Mouse (Mus musculus): ENCODE data around the gene Nlk. TPM values are rescaled to one million over a fixed set of nuclear protein-coding genes. Genes with fewer than 3 reads are reported as not detected.
A peak's percentile ranks its signal among the peaks of the same experiment; 100 is the strongest.

Gene Nlk
- polyA plus RNA-seq, 1 experiment from 2014 or later, result 25.8 TPM

DNA sequence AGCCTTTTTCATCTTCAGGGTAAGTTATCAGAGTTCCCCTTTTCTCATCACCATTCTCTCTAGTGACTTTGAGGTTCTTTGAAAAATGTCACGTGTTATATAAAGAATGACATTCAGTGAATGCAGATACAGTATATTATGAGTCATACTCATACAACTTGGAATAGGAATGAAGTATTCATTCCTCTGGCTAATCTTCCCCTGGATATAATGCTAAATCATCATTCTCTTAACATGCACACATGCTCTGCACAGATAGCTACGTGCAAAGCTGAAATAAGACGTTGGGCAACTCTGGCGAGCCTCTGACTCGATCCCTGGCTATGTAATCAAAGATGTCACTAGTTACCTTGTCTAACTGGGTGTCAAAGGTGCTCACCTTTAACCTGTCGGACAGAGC, 125.3 kb downstream of the Nlk start:
- no peak overlapping the region for H3K4me3 ChIP-seq (ENCODE audit: low read depth, low read length)

DNA sequence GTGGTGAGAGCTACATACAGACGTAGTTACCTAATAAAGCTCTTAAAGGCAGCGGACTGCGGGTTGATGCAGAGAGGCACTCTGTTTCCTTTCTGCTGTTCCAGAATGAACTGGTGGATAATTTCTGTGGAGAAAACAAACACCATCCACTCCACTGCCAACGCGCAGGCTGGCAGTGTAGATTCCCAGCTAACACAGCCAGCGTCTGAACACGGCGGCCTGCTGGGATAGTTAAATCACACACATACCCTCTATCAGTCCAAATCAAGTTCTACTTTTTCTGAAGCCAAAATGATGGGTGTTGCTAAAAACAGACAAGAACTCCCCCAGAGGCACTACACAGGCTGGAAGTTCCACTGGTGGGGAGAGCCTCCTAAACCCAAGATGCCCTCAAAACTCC, 125.7 kb downstream of the Nlk start:
- no peak for ATAC-seq (ENCODE audit: low FRiP score)
- no peak overlapping the region for H3K9ac ChIP-seq (ENCODE audit: low read length)
- no peak overlapping the region for H3K27ac ChIP-seq (ENCODE audit: low read depth, low read length)
- no peaks in the 10 kb centered on the region for H3K27me3 ChIP-seq (ENCODE audit: control insufficient read depth, insufficient read depth, low read length)
- H3K4me3 ChIP-seq (ENCODE audit: low read depth, low read length), result no peak overlapping the region
- DNase-seq (ENCODE audit: low spot score, missing footprints), result no peak
- no peaks in the 10 kb centered on the region for H3K9me3 ChIP-seq (ENCODE audit: control insufficient read depth, low read length)
- peaks cover 2% of the 10 kb centered on the region for H3K36me3 ChIP-seq (ENCODE audit: control insufficient read depth, insufficient read depth, low read length)
- no peaks in the 10 kb centered on the region for H3K4me1 ChIP-seq (ENCODE audit: control insufficient read depth, insufficient read depth, low read length)
- 93% methylated on average over 8 of the region's 8 CpGs for WGBS
- H3K4me2 ChIP-seq, result no peak overlapping the region

More for the DNA sequence above, 125.3 kb downstream of the Nlk start:
- Histone ChIP-seq H3K27ac (ENCODE audit: low read depth, low read length) (no peak overlapping the region), H3K4me2 (no peak overlapping the region), H3K4me1 (ENCODE audit: control insufficient read depth, insufficient read depth, low read length) (no peaks in the 10 kb centered on the region), H3K36me3 (ENCODE audit: control insufficient read depth, insufficient read depth, low read length) (peaks cover 4% of the 10 kb centered on the region), H3K9ac (ENCODE audit: low read length) (no peak overlapping the region), H3K27me3 (ENCODE audit: control insufficient read depth, insufficient read depth, low read length) (no peaks in the 10 kb centered on the region), H3K9me3 (ENCODE audit: control insufficient read depth, low read length) (no peaks in the 10 kb centered on the region)
- DNase-seq (ENCODE audit: low spot score, missing footprints) (no peak), ATAC-seq (ENCODE audit: low FRiP score) (no peak)
- WGBS, result 90% methylated on average over 6 of the region's 6 CpGs

DNA sequence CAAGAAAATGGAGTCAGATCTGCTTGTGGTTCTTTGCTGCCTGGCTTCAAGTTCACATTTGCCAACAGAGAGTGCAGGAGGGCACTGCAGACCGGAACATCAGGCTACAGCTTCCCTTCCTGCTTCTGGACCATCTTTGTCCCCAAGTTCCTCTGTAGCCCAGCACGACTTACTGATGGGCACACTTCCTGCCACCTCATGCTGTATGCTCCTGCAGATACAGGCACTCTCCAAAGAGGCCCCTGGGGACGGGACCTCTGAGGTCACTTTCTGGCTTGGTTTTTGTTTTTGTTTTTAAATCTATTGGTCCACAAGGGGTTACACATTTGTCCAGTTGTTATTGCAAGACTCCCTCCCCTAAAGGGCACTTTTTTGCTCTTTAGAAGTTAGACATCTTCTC, 127.4 kb downstream of the Nlk start:
- Histone ChIP-seq H3K27ac (ENCODE audit: low read depth, low read length) (no peak overlapping the region), H3K4me2 (no peak overlapping the region), H3K9me3 (ENCODE audit: control insufficient read depth, low read length) (no peaks in the 10 kb centered on the region), H3K4me3 (ENCODE audit: low read depth, low read length) (no peak overlapping the region), H3K9ac (ENCODE audit: low read length) (no peak overlapping the region), H3K36me3 (ENCODE audit: control insufficient read depth, insufficient read depth, low read length) (peaks cover 2% of the 10 kb centered on the region), H3K27me3 (ENCODE audit: control insufficient read depth, insufficient read depth, low read length) (no peaks in the 10 kb centered on the region), H3K4me1 (ENCODE audit: control insufficient read depth, insufficient read depth, low read length) (no peaks in the 10 kb centered on the region)
- 76% methylated on average over 3 of the region's 3 CpGs for WGBS
- DNase-seq (ENCODE audit: low spot score, missing footprints) (no peak), ATAC-seq (ENCODE audit: low FRiP score) (no peak)

DNA sequence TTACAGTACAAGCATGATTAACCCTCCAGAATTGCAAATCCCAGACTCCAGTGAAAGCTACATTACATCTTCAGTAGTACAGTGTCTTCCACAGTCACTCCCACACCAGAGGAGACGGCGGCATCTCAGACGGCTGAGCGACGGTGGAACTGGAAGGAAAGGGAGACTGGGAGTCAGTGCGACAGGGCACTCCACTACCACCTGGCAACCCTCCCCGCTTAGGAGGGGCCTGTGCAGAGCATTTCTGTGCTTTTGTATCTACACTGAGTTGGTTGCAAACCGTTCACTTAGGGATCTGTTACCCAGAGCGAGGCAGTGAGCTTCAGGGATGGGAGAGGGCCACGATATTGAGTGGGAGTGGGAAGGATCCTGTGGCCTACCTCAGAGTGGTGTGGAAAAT, 128.3 kb downstream of the Nlk start:
- Histone ChIP-seq H3K27me3 (ENCODE audit: control insufficient read depth, insufficient read depth, low read length) (no peaks in the 10 kb centered on the region), H3K36me3 (ENCODE audit: control insufficient read depth, insufficient read depth, low read length) (peaks cover 2% of the 10 kb centered on the region), H3K27ac (ENCODE audit: low read depth, low read length) (no peak overlapping the region), H3K9me3 (ENCODE audit: control insufficient read depth, low read length) (no peaks in the 10 kb centered on the region), H3K9ac (ENCODE audit: low read length) (no peak overlapping the region), H3K4me1 (ENCODE audit: control insufficient read depth, insufficient read depth, low read length) (no peaks in the 10 kb centered on the region), H3K4me2 (no peak overlapping the region), H3K4me3 (ENCODE audit: low read depth, low read length) (no peak overlapping the region)
- ATAC-seq (ENCODE audit: low FRiP score) (no peak), DNase-seq (ENCODE audit: low spot score, missing footprints) (no peak)
- WGBS, result 85% methylated on average over 10 of the region's 10 CpGs

DNA sequence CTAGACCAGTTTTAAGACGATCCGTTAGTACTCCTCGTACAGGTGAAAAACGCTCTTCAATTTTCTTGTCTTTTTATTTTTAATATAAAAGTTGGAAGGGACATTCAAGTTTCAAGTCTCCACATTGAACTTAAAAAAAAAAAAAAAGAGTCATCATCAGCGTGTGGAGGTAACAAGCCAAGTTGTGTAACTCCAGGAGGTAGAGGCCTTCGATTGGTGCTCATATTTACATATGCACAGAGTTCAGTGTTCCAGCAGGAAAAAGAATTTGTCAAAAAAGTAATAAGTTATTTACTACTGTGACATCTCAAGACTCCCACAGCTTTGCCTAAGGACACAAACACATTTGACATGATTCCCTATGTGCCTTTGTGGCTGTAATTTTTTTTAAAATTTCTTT, 129.6 kb downstream of the Nlk start:
- WGBS, result 94% methylated on average over 6 of the region's 6 CpGs
- Histone ChIP-seq H3K4me3 (ENCODE audit: low read depth, low read length) (no peak overlapping the region), H3K9ac (ENCODE audit: low read length) (no peak overlapping the region), H3K9me3 (ENCODE audit: control insufficient read depth, low read length) (no peaks in the 10 kb centered on the region), H3K27me3 (ENCODE audit: control insufficient read depth, insufficient read depth, low read length) (no peaks in the 10 kb centered on the region), H3K4me2 (no peak overlapping the region), H3K36me3 (ENCODE audit: control insufficient read depth, insufficient read depth, low read length) (peaks cover 2% of the 10 kb centered on the region), H3K4me1 (ENCODE audit: control insufficient read depth, insufficient read depth, low read length) (no peaks in the 10 kb centered on the region), H3K27ac (ENCODE audit: low read depth, low read length) (no peak overlapping the region)
- ATAC-seq (ENCODE audit: low FRiP score) (no peak), DNase-seq (ENCODE audit: low spot score, missing footprints) (no peak)

DNA sequence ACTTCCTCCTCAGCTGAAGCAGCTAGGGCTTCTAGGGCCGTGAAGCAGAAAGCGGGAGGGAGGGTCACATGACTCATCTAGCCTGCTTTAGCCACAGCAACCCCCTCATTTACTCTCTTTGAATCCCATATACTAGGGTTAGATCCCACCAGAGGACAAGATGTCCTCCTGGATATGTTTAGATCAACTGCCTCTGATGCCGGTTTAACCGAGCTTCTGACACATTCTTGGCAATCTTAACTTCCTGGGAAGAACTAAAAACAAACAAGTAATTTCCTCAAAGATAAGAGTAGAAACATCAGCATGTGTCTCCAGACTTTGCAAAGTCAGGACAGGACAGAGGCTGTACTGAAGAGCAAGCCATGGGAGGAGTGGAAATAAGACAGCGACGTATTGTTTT, 130.4 kb downstream of the Nlk start:
- H3K4me1 ChIP-seq (ENCODE audit: control insufficient read depth, insufficient read depth, low read length), result no peaks in the 10 kb centered on the region
- H3K4me3 ChIP-seq (ENCODE audit: low read depth, low read length), result no peak overlapping the region
- H3K27ac ChIP-seq (ENCODE audit: low read depth, low read length), result no peak overlapping the region
- H3K27me3 ChIP-seq (ENCODE audit: control insufficient read depth, insufficient read depth, low read length), result no peaks in the 10 kb centered on the region
- H3K4me2 ChIP-seq, result no peak overlapping the region
- ATAC-seq (ENCODE audit: low FRiP score) (no peak), DNase-seq (ENCODE audit: low spot score, missing footprints) (no peak)
- no peaks in the 10 kb centered on the region for H3K9me3 ChIP-seq (ENCODE audit: control insufficient read depth, low read length)
- no peaks in the 10 kb centered on the region; the same call in none of the 2 replicates for H3K36me3 ChIP-seq (ENCODE audit: control insufficient read depth, insufficient read depth, low read length)
- H3K9ac ChIP-seq (ENCODE audit: low read length), result no peak overlapping the region
- whole genome bisulfite sequencing, result 75% methylated on average over 6 of the region's 6 CpGs

DNA sequence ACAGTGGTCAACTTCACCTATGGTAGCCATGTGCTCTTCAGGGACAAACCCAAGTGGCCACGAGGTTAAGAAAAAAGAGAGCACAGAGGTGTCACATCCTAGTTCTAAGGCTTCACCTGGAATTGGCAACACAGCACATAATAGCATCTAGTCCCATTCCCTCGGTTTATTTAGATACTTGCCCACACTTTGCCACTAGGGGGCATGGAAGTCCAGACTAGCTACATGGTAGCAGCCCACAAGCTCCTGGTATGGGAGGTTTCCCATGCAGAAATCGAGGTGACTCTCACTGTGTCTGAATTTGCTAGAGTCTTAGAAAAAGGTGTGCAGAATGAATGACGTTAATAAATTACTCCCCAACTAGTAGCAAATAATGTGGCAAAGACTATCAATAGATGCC, 136.7 kb downstream of the Nlk start:
- no peak overlapping the region for H3K27ac ChIP-seq (ENCODE audit: low read depth, low read length)
- peak; percentile 92 for DNase-seq (ENCODE audit: low spot score, missing footprints)
- no peaks in the 10 kb centered on the region for H3K9me3 ChIP-seq (ENCODE audit: control insufficient read depth, low read length)
- H3K4me2 ChIP-seq, result no peak overlapping the region
- no peak overlapping the region for H3K9ac ChIP-seq (ENCODE audit: low read length)
- H3K36me3 ChIP-seq (ENCODE audit: control insufficient read depth, insufficient read depth, low read length), result no peaks in the 10 kb centered on the region
- WGBS, result 28% methylated on average over 4 of the region's 4 CpGs
- no peaks in the 10 kb centered on the region for H3K4me1 ChIP-seq (ENCODE audit: control insufficient read depth, insufficient read depth, low read length)
- no peak overlapping the region for H3K4me3 ChIP-seq (ENCODE audit: low read depth, low read length)
- no peak for ATAC-seq (ENCODE audit: low FRiP score)
- no peaks in the 10 kb centered on the region for H3K27me3 ChIP-seq (ENCODE audit: control insufficient read depth, insufficient read depth, low read length)

DNA sequence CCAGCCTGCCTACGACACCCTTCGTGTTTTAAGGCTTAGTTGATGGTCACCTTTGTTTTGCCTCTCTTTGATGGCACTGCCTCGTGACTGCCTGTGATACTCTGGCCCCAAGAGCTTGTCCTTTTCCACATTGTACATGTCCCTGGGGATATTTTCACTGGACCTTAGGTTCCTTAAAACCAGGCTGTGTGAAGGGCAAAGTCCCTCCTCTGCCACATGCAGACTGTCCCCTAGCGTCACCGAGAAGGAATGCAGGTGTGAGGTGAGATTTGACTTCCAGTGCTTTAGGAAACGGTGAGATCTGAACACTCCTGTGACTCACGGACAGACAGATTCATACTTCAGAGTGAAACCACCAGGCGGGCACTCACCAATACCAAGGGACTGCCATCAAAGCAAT, 139.9 kb downstream of the Nlk start:
- Histone ChIP-seq H3K4me2 (no peak overlapping the region), H3K4me1 (ENCODE audit: control insufficient read depth, insufficient read depth, low read length) (no peaks in the 10 kb centered on the region), H3K4me3 (ENCODE audit: low read depth, low read length) (no peak overlapping the region), H3K27me3 (ENCODE audit: control insufficient read depth, insufficient read depth, low read length) (no peaks in the 10 kb centered on the region), H3K9me3 (ENCODE audit: control insufficient read depth, low read length) (no peaks in the 10 kb centered on the region), H3K27ac (ENCODE audit: low read depth, low read length) (no peak overlapping the region), H3K36me3 (ENCODE audit: control insufficient read depth, insufficient read depth, low read length) (no peaks in the 10 kb centered on the region), H3K9ac (ENCODE audit: low read length) (no peak overlapping the region)
- ATAC-seq (ENCODE audit: low FRiP score), result no peak
- 63% methylated on average over 8 of the region's 8 CpGs for WGBS
- DNase-seq (ENCODE audit: low spot score, missing footprints), result no peak

DNA sequence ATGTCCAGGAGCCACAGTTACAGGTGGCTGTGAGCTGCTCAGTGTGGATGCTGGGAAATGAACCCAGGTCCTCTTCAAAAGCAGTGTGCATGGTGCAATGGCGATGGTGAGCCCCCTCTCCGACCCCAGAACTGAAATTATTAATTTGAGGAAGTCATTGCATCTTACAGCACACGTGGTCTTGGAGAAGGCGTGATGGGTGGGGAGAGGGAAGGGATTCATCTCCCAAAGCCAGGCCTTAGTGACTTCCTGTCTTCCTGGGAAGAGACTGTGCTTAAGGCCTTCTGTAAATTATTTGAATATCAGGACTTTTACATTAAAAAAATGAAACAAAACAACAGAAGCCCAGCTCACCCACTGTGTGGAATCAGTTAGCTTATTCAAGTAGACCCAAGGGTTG, 141.1 kb downstream of the Nlk start:
- H3K4me2 ChIP-seq, result no peak overlapping the region

DNA sequence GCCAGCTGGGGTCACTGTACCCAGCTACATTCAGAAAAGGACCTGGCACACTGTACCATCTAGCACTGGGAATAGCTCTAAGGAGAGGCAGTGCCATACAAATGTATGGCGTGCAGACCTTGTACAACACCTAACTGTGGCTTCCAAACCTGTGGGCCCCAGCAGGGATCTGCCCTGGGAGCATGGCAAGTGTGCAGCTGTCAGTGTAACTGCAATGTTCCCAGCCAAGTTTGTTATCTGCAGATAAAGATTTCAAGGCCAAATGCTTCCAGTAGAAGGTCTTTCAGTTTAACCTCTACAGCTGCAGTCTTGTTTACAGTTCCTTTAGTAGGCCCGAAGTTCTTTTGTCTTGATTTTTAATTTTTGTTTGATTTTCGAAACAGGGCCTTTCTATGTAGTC, 141.6 kb downstream of the Nlk start:
- no peaks in the 10 kb centered on the region for H3K27me3 ChIP-seq (ENCODE audit: control insufficient read depth, insufficient read depth, low read length)
- no peak overlapping the region for H3K4me3 ChIP-seq (ENCODE audit: low read depth, low read length)
- H3K27ac ChIP-seq (ENCODE audit: low read depth, low read length), result no peak overlapping the region
- H3K4me2 ChIP-seq, result no peak overlapping the region
- no peaks in the 10 kb centered on the region for H3K4me1 ChIP-seq (ENCODE audit: control insufficient read depth, insufficient read depth, low read length)
- DNase-seq (ENCODE audit: low spot score, missing footprints), result no peak
- WGBS, result 84% methylated on average over 3 of the region's 3 CpGs
- no peak for ATAC-seq (ENCODE audit: low FRiP score)
- no peak overlapping the region for H3K9ac ChIP-seq (ENCODE audit: low read length)
- no peaks in the 10 kb centered on the region for H3K9me3 ChIP-seq (ENCODE audit: control insufficient read depth, low read length)
- H3K36me3 ChIP-seq (ENCODE audit: control insufficient read depth, insufficient read depth, low read length), result no peaks in the 10 kb centered on the region

More for the DNA sequence above, 141.1 kb downstream of the Nlk start:
- Histone ChIP-seq H3K9ac (ENCODE audit: low read length) (no peak overlapping the region), H3K27me3 (ENCODE audit: control insufficient read depth, insufficient read depth, low read length) (no peaks in the 10 kb centered on the region), H3K27ac (ENCODE audit: low read depth, low read length) (no peak overlapping the region), H3K36me3 (ENCODE audit: control insufficient read depth, insufficient read depth, low read length) (no peaks in the 10 kb centered on the region), H3K4me3 (ENCODE audit: low read depth, low read length) (no peak overlapping the region), H3K9me3 (ENCODE audit: control insufficient read depth, low read length) (no peaks in the 10 kb centered on the region), H3K4me1 (ENCODE audit: control insufficient read depth, insufficient read depth, low read length) (no peaks in the 10 kb centered on the region)
- WGBS, result 85% methylated on average over 4 of the region's 4 CpGs
- no peak for DNase-seq (ENCODE audit: low spot score, missing footprints)
- ATAC-seq (ENCODE audit: low FRiP score), result no peak
